Mouse (Mus musculus) embryonic facial prominence, embryonic 15.5 days (tissue): ENCODE data around the gene Plek2. TPM values are rescaled to one million over a fixed set of nuclear protein-coding genes. Genes with fewer than 3 reads are reported as not detected.
A peak's percentile ranks its signal among the peaks of the same experiment; 100 is the strongest.

Experiments used
- ATAC-seq: fragments of 200-750 bp; cut with Nextera tagmentation; 2 replicates; pipeline ENCODE4 v1.8.0; 2017; ENCODE audit warnings: low read depth, moderate TSS enrichment; ENCODE audit not compliant: insufficient number of reproducible peaks, low FRiP score, low TSS enrichment
- H3K27ac ChIP-seq: fragments of 300-500 bp; sonication (generic); replicated peaks from 2 replicates; pipeline ENCODE4 v1.5.1; 2015; ENCODE audit warnings: mild to moderate bottlenecking, inconsistent platforms
- H3K27me3 ChIP-seq: fragments of 300-500 bp; sonication (generic); 2 replicates; pipeline ENCODE4 v1.6.1; 2015; ENCODE audit warnings: inconsistent platforms
- H3K36me3 ChIP-seq: fragments of 300-500 bp; sonication (generic); 2 replicates; pipeline ENCODE4 v1.6.1; 2015; ENCODE audit warnings: mild to moderate bottlenecking, inconsistent platforms
- H3K4me1 ChIP-seq: fragments of 300-500 bp; sonication (generic); 2 replicates; pipeline ENCODE4 v1.6.1; 2015; ENCODE audit warnings: inconsistent platforms
- H3K4me2 ChIP-seq: fragments of 300-500 bp; sonication (generic); replicated peaks from 2 replicates; pipeline ENCODE4 v1.6.1; 2015; ENCODE audit warnings: mild to moderate bottlenecking, inconsistent platforms
- H3K4me3 ChIP-seq: fragments of 300-500 bp; sonication (generic); replicated peaks from 2 replicates; pipeline ENCODE4 v1.5.1; 2015; ENCODE audit warnings: mild to moderate bottlenecking, inconsistent platforms
- H3K9ac ChIP-seq: fragments of 300-500 bp; sonication (generic); 2 replicates; pipeline ENCODE4 v1.6.1; 2015; ENCODE audit warnings: inconsistent platforms
- H3K9me3 ChIP-seq: fragments of 300-500 bp; sonication (generic); replicated peaks from 2 replicates; pipeline ENCODE4 v1.6.1; 2016; ENCODE audit warnings: inconsistent platforms
- whole genome bisulfite sequencing: fragments of 180-500 bp; shearing (Covaris S2); methylation state at CpG from one replicate; pipeline ENCODE4 v1.1.7; 2015; 5-methylcytosine and 5-hydroxymethylcytosine counted together
- polyA plus RNA-seq: library from polyadenylated mRNA; unstranded; fragments of >200 nt; fragmentation: Nextera tagmentation; extraction: Ambion mirVana; gene quantifications from 2 replicates; pipeline ENCODE4 v1.2.1, GENCODE M21; 2015

Gene Plek2
- polyA plus RNA-seq, 1 experiment from 2014 or later = 9.1 TPM

DNA sequence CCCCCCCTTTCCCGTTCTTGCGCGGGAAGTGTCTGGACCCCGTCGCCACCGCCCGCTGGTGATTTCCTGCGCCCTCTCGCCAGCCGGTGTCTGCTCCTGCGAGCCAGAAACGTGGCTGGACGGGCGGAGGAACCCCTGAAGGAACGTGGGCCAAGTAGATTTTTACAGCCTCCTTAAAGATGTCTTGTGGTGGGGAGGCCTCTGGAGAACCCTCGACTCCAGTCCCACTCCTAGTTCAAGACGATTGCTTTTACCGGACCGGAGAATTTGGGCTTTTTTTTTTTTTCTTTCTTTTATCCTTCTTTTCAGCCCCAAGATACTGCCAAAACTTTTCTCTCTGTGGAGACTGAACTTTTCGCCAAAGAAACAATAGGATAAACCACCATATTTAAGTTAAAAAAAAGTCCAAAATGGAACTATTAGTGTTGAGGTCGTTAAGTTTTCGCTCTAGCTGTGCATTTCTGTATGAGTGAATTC, 44.5 kb downstream of the Plek2 start:
- Histone ChIP-seq H3K4me3 (peak overlapping the region; percentile 92), H3K27me3 (no peaks in the 10 kb centered on the region), H3K9me3 (no peaks in the 10 kb centered on the region), H3K9ac (peak overlapping the region; percentile 80), H3K4me1 (peaks cover 18% of the 10 kb centered on the region), H3K4me2 (peak overlapping the region; percentile 85), H3K27ac (peak overlapping the region; percentile 92), H3K36me3 (0 out of 2 replicates have a peak, but pooled peaks cover 1% of the 10 kb centered on the region)
- WGBS = under 1% methylated on average over 22 of the region's 22 CpGs
- peak; percentile 52 for ATAC-seq

DNA sequence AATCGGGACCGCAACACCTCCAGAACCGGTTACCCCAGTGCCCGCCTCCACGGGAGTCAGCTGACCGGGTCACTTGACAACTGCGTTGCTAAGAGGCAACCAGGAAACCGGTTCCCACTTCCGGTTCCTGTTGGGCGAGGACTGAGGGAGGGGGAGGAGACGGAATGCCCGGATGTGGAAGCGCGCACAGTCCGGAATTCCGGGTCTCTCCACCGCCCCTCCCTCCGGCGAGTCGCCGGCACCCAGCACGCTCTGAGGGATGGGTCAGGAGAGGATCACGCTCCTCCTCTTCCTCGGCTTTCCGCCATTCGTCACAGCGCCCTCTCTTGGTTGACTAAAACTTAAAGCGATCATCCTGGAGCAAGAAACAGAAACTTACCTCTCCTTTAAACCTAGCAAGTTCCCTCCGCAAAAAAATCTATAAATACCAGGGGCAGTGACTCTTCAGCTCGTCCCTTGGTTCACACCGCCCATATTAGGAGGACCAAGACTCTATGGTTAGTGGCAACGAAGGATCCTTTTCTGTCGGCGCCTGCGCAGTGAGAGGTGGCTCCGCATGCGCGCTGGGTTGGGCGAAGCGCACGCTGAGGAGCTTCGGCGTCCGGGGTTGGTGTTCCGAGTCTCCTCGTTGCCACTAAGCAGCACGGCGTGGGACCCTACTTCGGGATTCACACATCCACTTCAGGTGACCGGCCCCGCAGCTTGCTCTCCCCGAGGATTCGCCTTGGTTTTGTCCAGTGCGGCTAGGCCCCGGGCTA, 45.1 kb downstream of the Plek2 start, which contains the start of the genes Atp6v1d and Eif2s1:
TSS of gene Atp6v1d (minus strand) at position 143 of the 758 bp plus-strand sequence.
TSS of gene Eif2s1 (plus strand) at position 324 of the 758 bp plus-strand sequence.
- Histone ChIP-seq H3K27me3 (no peaks in the 10 kb centered on the region), H3K4me1 (peaks cover 18% of the 10 kb centered on the region), H3K9ac (peak within 1 kb of the TSS; percentile 80), H3K36me3 (no peaks in the 10 kb centered on the region), H3K4me2 (peak within 1 kb of the TSS; percentile 85), H3K4me3 (peak within 1 kb of the TSS; percentile 92), H3K9me3 (no peaks in the 10 kb centered on the region), H3K27ac (peak within 1 kb of the TSS; percentile 92)
- under 1% methylated on average over 55 of the region's 55 CpGs for WGBS
- peak; percentile 100 for ATAC-seq

DNA sequence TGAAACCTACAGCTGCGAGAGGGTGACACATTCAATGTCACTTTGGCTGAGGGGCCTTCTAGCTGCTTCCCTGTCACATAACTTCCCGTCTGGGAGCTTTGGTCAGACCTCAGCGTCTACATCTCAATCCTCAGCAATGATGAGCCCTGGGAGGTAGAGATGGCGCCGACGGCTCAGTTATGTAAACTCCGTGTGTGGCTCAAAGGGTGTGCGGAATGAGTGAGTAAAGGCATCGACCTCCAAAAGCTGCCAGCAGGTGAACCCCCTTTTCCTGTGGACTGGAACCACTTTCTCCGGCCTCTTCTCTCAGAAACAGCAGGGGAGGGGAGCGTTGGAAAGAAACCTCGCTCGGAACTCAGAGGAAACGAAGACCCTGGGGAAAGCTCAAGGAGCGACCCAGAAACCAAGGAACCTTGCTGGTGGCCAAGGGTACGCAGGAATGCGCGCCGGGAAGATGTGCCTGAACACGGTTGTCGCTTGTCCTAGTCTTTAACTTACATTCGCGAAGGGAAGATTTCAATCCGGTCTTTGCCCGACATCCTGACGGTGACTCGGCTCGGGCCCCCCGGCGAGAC, 45.8 kb downstream of the Plek2 start:
- Histone ChIP-seq H3K4me3 (peak overlapping the region; percentile 92), H3K9ac (peak overlapping the region; percentile 80), H3K4me2 (peak overlapping the region; percentile 85), H3K9me3 (no peaks in the 10 kb centered on the region), H3K36me3 (peaks cover 5% of the 10 kb centered on the region; the same call in 1 of the 2 replicates), H3K4me1 (peaks cover 18% of the 10 kb centered on the region), H3K27ac (peak overlapping the region; percentile 82), H3K27me3 (no peaks in the 10 kb centered on the region)
- peak; percentile 40 for ATAC-seq
- under 1% methylated on average over 30 of the region's 30 CpGs for WGBS

DNA sequence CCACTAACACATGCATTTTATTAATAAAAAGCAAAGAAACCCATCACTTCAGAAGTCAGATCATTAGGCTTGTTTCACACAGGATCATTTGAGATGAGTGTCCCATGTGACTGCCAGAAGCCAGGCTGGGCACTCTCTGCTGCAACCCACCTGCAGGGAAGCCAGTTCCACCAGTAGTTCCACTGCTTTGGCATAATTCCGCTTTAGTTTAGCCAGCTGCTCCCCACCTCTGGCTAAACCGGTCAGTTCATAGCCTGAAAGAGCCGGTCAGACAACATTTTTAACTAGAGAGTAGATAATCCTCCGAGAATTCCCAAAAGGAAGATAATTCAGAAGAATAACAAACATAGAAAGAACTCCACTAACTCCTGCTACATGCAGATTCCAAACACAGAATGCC, 58.5 kb downstream of the Plek2 start:
- no peak overlapping the region for H3K9ac ChIP-seq
- 0 out of 2 replicates have a peak overlapping the region, but pooled peaks have one; percentile 58 for H3K27ac ChIP-seq
- no peaks in the 10 kb centered on the region for H3K4me1 ChIP-seq
- no peak overlapping the region for H3K4me2 ChIP-seq
- no peak for ATAC-seq
- H3K27me3 ChIP-seq = no peaks in the 10 kb centered on the region
- H3K9me3 ChIP-seq = no peaks in the 10 kb centered on the region
- WGBS = 68% methylated on average over 4 of the region's 4 CpGs
- peaks cover 40% of the 10 kb centered on the region for H3K36me3 ChIP-seq
- no peak overlapping the region for H3K4me3 ChIP-seq

DNA sequence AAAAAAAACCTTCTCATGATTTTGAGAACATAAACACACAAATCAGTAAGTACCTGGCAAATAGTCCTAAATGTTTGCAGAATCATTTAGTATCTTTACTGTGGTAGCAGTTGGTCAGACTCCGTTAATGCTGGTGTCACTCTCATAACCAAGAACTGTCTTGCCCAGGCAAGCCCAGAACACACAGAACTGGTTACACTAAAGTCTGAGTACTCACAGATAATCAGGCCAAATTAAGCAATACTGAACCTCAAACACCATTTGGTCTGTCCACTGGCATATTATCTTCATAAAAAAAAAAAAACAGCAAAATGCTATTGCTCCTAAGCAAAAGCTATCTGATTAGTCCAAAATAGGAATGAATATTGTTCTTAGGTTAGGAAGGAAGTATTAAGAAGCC, 64.3 kb downstream of the Plek2 start:
- H3K4me1 ChIP-seq = no peaks in the 10 kb centered on the region
- H3K9me3 ChIP-seq = no peaks in the 10 kb centered on the region
- no peak overlapping the region for H3K4me2 ChIP-seq
- no peaks in the 10 kb centered on the region for H3K27me3 ChIP-seq
- peaks cover 49% of the 10 kb centered on the region for H3K36me3 ChIP-seq
- no peak for ATAC-seq
- no peak overlapping the region for H3K27ac ChIP-seq
- no peak overlapping the region for H3K4me3 ChIP-seq
- H3K9ac ChIP-seq = no peak overlapping the region
- 72% methylated on average over 1 of the region's 1 CpGs for whole genome bisulfite sequencing

DNA sequence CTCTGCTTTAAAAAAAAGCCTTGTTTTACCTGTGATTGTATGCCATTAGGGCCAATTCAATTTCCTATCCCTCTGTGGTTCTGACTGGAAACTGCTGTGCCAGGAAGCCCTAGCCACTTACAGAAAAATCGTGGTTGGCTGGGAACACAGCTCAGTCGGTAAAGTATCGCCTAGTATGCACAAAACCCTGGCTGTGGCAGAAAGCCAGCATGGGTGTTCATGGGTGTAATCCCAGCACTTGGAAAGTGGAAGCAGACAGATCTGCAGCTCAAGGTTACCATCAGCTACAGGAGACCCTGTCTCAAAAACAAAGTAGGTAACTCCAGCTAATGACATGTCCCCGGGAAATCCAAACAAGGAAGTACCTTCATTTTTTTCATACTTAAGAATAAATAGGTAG, 66.9 kb downstream of the Plek2 start:
- no peak for ATAC-seq
- WGBS = 71% methylated on average over 4 of the region's 4 CpGs
- H3K4me3 ChIP-seq = no peak overlapping the region
- no peaks in the 10 kb centered on the region for H3K4me1 ChIP-seq
- no peak overlapping the region for H3K9ac ChIP-seq
- H3K9me3 ChIP-seq = no peaks in the 10 kb centered on the region
- no peaks in the 10 kb centered on the region for H3K27me3 ChIP-seq
- H3K4me2 ChIP-seq = no peak overlapping the region
- peaks cover 50% of the 10 kb centered on the region for H3K36me3 ChIP-seq
- H3K27ac ChIP-seq = no peak overlapping the region

Other genes with a start within 250 kb of the Plek2 start
- gene Fam71d, start 215.4 kb downstream of the Plek2 start, polyA plus RNA-seq = not detected in 2 replicates
- 14.0 and 17.9 TPM in 2 replicates for gene Mpp5, start 158.1 kb downstream of the Plek2 start, polyA plus RNA-seq
- 68.1 and 71.0 TPM in 2 replicates for gene Atp6v1d, start 45.3 kb downstream of the Plek2 start, polyA plus RNA-seq
- 180 TPM in 2 replicates for gene Eif2s1, start 45.1 kb downstream of the Plek2 start, polyA plus RNA-seq
- gene Tmem229b, start 100.7 kb upstream of the Plek2 start, polyA plus RNA-seq = 10.3 and 11.8 TPM in 2 replicates
- 4.0 and 4.2 TPM in 2 replicates for gene Plekhh1, start 122.2 kb upstream of the Plek2 start, polyA plus RNA-seq
- 32.6 and 34.8 TPM in 2 replicates for gene Pigh, start 182.7 kb upstream of the Plek2 start, polyA plus RNA-seq
- gene Arg2, start 223.8 kb upstream of the Plek2 start, polyA plus RNA-seq = 5.5 and 7.4 TPM in 2 replicates